Mouse (Mus musculus) cortical plate, adult 2 months (tissue): ENCODE measurements around the gene Ubb.

Experiments
- CTCF ChIP-seq: fragments of 200-500 bp; IDR thresholded peaks from 2 replicates; pipeline ENCODE4 v1.5.1; 2011; ENCODE audit warnings: mild to moderate bottlenecking, control low read depth, low read length; ENCODE audit not compliant: insufficient read depth; ENCODE audit errors: extremely low read depth
- POLR2A ChIP-seq: fragments of 200-500 bp; IDR thresholded peaks from 2 replicates; pipeline ENCODE4 v1.6.1; 2011; ENCODE audit warnings: mild to moderate bottlenecking, low read length, control low read depth; ENCODE audit not compliant: insufficient read depth; ENCODE audit errors: extremely low read depth

DNA sequence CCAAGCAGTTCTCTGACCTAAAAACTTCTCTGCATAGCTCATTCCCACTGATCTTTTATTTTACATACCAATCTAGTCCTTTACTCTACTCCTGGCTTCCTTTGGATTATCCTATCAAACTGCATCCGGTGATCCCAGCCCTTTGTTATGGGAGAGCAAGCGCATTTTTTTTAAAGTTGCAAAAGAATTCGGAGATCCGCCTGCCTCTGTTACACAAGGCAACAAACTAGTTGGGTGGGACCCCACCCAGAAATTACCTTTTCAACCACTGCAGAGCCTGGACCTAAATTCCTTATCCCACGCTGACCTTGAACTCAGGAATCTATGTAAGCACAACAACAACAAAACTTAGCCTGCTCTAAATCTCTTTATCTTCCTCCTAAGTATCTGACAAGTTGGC, 40.0 kb upstream of the Ubb start:
- TF ChIP-seq CTCF (no peak), POLR2A (no peak)
